Comparison of ENCODE assay signal across 8 mouse cellular contexts in the genomic region with DNA sequence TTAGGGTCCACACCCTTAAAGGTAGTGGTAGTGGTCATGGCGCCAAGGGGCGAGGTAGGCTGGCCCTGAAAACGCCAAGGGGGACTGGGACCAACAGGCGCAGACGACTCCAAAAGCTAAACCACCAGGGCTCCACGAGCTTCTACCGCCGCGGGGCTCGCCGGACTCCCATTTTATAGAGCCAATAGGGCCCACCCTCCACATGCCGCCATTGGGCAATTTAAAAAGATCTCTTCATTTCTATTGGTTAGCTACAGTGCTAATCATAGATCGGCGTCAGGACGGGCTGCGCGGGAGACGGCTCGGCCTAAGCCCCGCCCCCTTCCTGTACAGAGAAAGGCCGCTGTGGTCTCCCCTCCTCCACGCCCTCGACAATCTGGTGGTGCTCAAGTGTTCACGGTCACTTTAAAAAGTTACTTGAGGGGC. TPM values are rescaled to one million over a fixed set of nuclear protein-coding genes. Genes with fewer than 3 reads are reported as not detected.
A peak's percentile ranks its signal among the peaks of the same experiment; 100 is the strongest.
DNase-seq lines count a peak whose midpoint lies in the region; ATAC-seq lines count a peak whose summit lies in the region.

A gene (minus strand): TSS at position 150 of the 426 bp plus-strand sequence.

- WGBS in hindbrain, embryonic 16.5 days, result under 1% methylated on average over 24 of the region's 24 CpGs
- under 1% methylated on average over 24 of the region's 24 CpGs for WGBS in macrophage (ENCODE audit: missing documents)

- H3K4me2 ChIP-seq in hindbrain, embryonic 16.5 days (ENCODE audit: low read length), result peak within 1 kb of the TSS; percentile 84

- peak within 1 kb of the TSS; percentile 94 for H3K27ac ChIP-seq in hindbrain, embryonic 16.5 days (ENCODE audit: low read depth, low read length)
- peak within 1 kb of the TSS; percentile 82 for H3K27ac ChIP-seq in macrophage

- H3K9ac ChIP-seq in hindbrain, embryonic 16.5 days (ENCODE audit: low read depth, low read length), result peak within 1 kb of the TSS; percentile 100

- H3K27me3 ChIP-seq in hindbrain, embryonic 16.5 days (replicated peaks; ENCODE audit: control insufficient read depth, insufficient read depth, low read length), result no peaks in the 10 kb centered on the region

- H3K4me1 ChIP-seq in hindbrain, embryonic 16.5 days (ENCODE audit: control insufficient read depth, insufficient read depth, low read depth, low read length), result peaks cover 25% of the 10 kb centered on the region

- peaks cover 45% of the 10 kb centered on the region for H3K79me2 ChIP-seq in macrophage (ENCODE audit: inconsistent target)

- H3K4me3 ChIP-seq in hindbrain, embryonic 16.5 days (ENCODE audit: low read length), result peak within 1 kb of the TSS; percentile 100
- H3K4me3 ChIP-seq in macrophage (ENCODE audit: inconsistent target), result peak within 1 kb of the TSS; percentile 90

- peak; percentile 98 for ATAC-seq in hindbrain, embryonic 16.5 days

- no peaks in the 10 kb centered on the region for H3K9me3 ChIP-seq in hindbrain, embryonic 16.5 days (ENCODE audit: control insufficient read depth, low read length)

- no peaks in the 10 kb centered on the region for H3K36me3 ChIP-seq in hindbrain, embryonic 16.5 days (ENCODE audit: control insufficient read depth, insufficient read depth, low read length)
- no peaks in the 10 kb centered on the region for H3K36me3 ChIP-seq in macrophage (ENCODE audit: inconsistent target)

- peak; percentile 92 for DNase-seq in WW6 (ENCODE audit: low read depth, low spot score)
- peak; percentile 88 to 97 for DNase-seq in cerebellum, postnatal 4 days (ENCODE audit: low spot score in 2 of 2)
- DNase-seq in gastrocnemius, adult 18-20 months (ENCODE audit: low spot score), result peak; percentile 99
- peak; percentile 92 to 94 for DNase-seq in left cerebral cortex, adult 18-20 months (ENCODE audit: low spot score in 2 of 2)
- DNase-seq in right cerebral cortex, adult 18-20 months, result peak; percentile 95
- peak; percentile 58 for DNase-seq in urinary bladder, postnatal 10 days (ENCODE audit: low spot score)

RNA-seq across cellular contexts. Expression of the gene that starts here (rescaled TPM):
- total RNA-seq in gastrocnemius, adult 18-20 months (2021), result 10 to 100 TPM; 49.7 to 52.4 TPM
- 1,336 TPM in 2 replicates for polyA plus RNA-seq in hindbrain, embryonic 16.5 days (2015; fragmentation: Nextera tagmentation; extraction: Ambion mirVana)
- total RNA-seq in left cerebral cortex, adult 18-20 months (2021), result 100 to 1,000 TPM; 157 TPM
- 100 to 1,000 TPM in 2 of 26 experiments, 10 to 100 TPM in 24; 14.6 to 172 (median 57.7) TPM for total RNA-seq in macrophage (2018; cell fraction: chromatin; rRNA removed)
- total RNA-seq in macrophage (2018; cell fraction: cytosol; rRNA removed), result 100 to 1,000 TPM; 121 to 188 (median 157) TPM
- 100 to 1,000 TPM in 8 of 26 experiments, 10 to 100 TPM in 18; 38.4 to 219 (median 80.8) TPM for total RNA-seq in macrophage (2018; cell fraction: nucleus; rRNA removed)
- 68.8 to 166 TPM (median 152 TPM) in 3 replicates for polyA plus RNA-seq in macrophage (2018)

Comparison
In these comparisons a context has a peak if more than half of its experiments do, and no peak if none do; other contexts are left out.
1. Peak in every context shown above with its lines: DNase-seq, ATAC-seq, H3K4me3 ChIP-seq and H3K27ac ChIP-seq.